Mouse (Mus musculus) kidney, embryonic 15.5 days (tissue): Measurements from ENCODE around the gene Casp7. TPM values are rescaled to one million over a fixed set of nuclear protein-coding genes. Genes with fewer than 3 reads are reported as not detected.

Experiments used
- ATAC-seq: fragments of 200-750 bp; cut with Nextera tagmentation; replicated peaks from 2 replicates; pipeline ENCODE4 v1.8.0; 2017; ENCODE audit warnings: moderate TSS enrichment; ENCODE audit not compliant: low FRiP score
- H3K27ac ChIP-seq: fragments of 300-500 bp; sonication (generic); 2 replicates; pipeline ENCODE4 v1.5.1; 2015; ENCODE audit warnings: mild to moderate bottlenecking, inconsistent platforms
- H3K27me3 ChIP-seq: fragments of 300-500 bp; sonication (generic); 2 replicates; pipeline ENCODE4 v1.6.1; 2015; ENCODE audit warnings: inconsistent platforms
- H3K36me3 ChIP-seq: fragments of 300-500 bp; sonication (generic); 2 replicates; pipeline ENCODE4 v1.6.1; 2015; ENCODE audit warnings: inconsistent platforms
- H3K4me1 ChIP-seq: fragments of 300-500 bp; sonication (generic); 2 replicates; pipeline ENCODE4 v1.6.1; 2015; ENCODE audit warnings: inconsistent platforms
- H3K4me2 ChIP-seq: fragments of 300-500 bp; sonication (generic); 2 replicates; pipeline ENCODE4 v1.6.1; 2015; ENCODE audit warnings: moderate library complexity, mild to moderate bottlenecking, inconsistent platforms
- H3K4me3 ChIP-seq: fragments of 300-500 bp; sonication (generic); replicated peaks from 2 replicates; pipeline ENCODE4 v1.5.1; 2015; ENCODE audit warnings: mild to moderate bottlenecking, inconsistent platforms
- H3K9ac ChIP-seq: fragments of 300-500 bp; sonication (generic); 2 replicates; pipeline ENCODE4 v1.6.1; 2015; ENCODE audit warnings: mild to moderate bottlenecking, inconsistent platforms
- H3K9me3 ChIP-seq: fragments of 300-500 bp; sonication (generic); replicated peaks from 2 replicates; pipeline ENCODE4 v1.6.1; 2016; ENCODE audit warnings: inconsistent platforms
- WGBS: fragments of 180-500 bp; shearing (Covaris S2); methylation state at CpG from one replicate; pipeline ENCODE4 v1.1.7; 2015; ENCODE audit warnings: mixed read lengths; 5-methylcytosine and 5-hydroxymethylcytosine counted together
- polyA plus RNA-seq: library from polyadenylated mRNA; unstranded; fragments of >200 nt; fragmentation: Nextera tagmentation; extraction: Ambion mirVana; gene quantifications from 2 replicates; pipeline ENCODE4 v1.2.1, GENCODE M21; 2015

Casp7 gene
- polyA plus RNA-seq, 1 experiment from 2014 or later = 26.1 TPM

- Histone ChIP-seq H3K4me1 (peaks cover 22% of the 10 kb centered on the region), H3K4me3 (no peak overlapping the region), H3K36me3 (no peaks in the 10 kb centered on the region), H3K4me2 (no peak overlapping the region), H3K9ac (no peak overlapping the region), H3K9me3 (no peaks in the 10 kb centered on the region), H3K27ac (no peak overlapping the region), H3K27me3 (no peaks in the 10 kb centered on the region)
- WGBS = 80% methylated on average over 10 of the region's 10 CpGs
- no peak for ATAC-seq
These were observed 62.5 kb downstream of the Casp7 start for GRCm38 (mm10) chr19:56459154-56460050.

- no peak overlapping the region for H3K27ac ChIP-seq
- ATAC-seq = no peak
- no peaks in the 10 kb centered on the region for H3K9me3 ChIP-seq
- no peak overlapping the region for H3K4me3 ChIP-seq
- H3K36me3 ChIP-seq = no peaks in the 10 kb centered on the region
- no peak overlapping the region for H3K4me2 ChIP-seq
- peaks cover 21% of the 10 kb centered on the region for H3K4me1 ChIP-seq
- no peaks in the 10 kb centered on the region for H3K27me3 ChIP-seq
- 81% methylated on average over 2 of the region's 2 CpGs for WGBS
- no peak overlapping the region for H3K9ac ChIP-seq
These were observed 63.3 kb downstream of the Casp7 start for GRCm38 (mm10) chr19:56460241-56460640.

- no peaks in the 10 kb centered on the region for H3K36me3 ChIP-seq
- no peak within 1 kb of the TSS for H3K27ac ChIP-seq
- WGBS = 71% methylated on average over 10 of the region's 10 CpGs
- H3K4me1 ChIP-seq = peaks cover 15% of the 10 kb centered on the region
- H3K4me3 ChIP-seq = no peak within 1 kb of the TSS
- H3K9ac ChIP-seq = no peak within 1 kb of the TSS
- no peaks in the 10 kb centered on the region for H3K9me3 ChIP-seq
- H3K4me2 ChIP-seq = no peak within 1 kb of the TSS
- no peaks in the 10 kb centered on the region for H3K27me3 ChIP-seq
- ATAC-seq = no peak
These were observed 64.7 kb downstream of the Casp7 start, which contains the start of gene Plekhs1 for GRCm38 (mm10) chr19:56461522-56462101. Gene Plekhs1 (plus strand): TSS chr19:56461640.

- H3K27me3 ChIP-seq = no peaks in the 10 kb centered on the region
- ATAC-seq = no peak
- 68% methylated on average over 4 of the region's 4 CpGs for WGBS
- no peak overlapping the region for H3K9ac ChIP-seq
- H3K9me3 ChIP-seq = no peaks in the 10 kb centered on the region
- H3K27ac ChIP-seq = no peak overlapping the region
- H3K4me2 ChIP-seq = no peak overlapping the region
- H3K4me1 ChIP-seq = peaks cover 11% of the 10 kb centered on the region
- H3K36me3 ChIP-seq = no peaks in the 10 kb centered on the region
- H3K4me3 ChIP-seq = no peak overlapping the region
These were observed 65.9 kb downstream of the Casp7 start for GRCm38 (mm10) chr19:56462786-56463185.

- Histone ChIP-seq H3K4me2 (no peak overlapping the region), H3K36me3 (no peaks in the 10 kb centered on the region), H3K4me1 (peaks cover 13% of the 10 kb centered on the region), H3K27ac (no peak overlapping the region), H3K27me3 (no peaks in the 10 kb centered on the region), H3K9ac (no peak overlapping the region), H3K4me3 (no peak overlapping the region), H3K9me3 (no peaks in the 10 kb centered on the region)
- no peak for ATAC-seq
- WGBS = 85% methylated on average over 8 of the region's 8 CpGs
These were observed 69.6 kb downstream of the Casp7 start for GRCm38 (mm10) chr19:56466486-56466885.

- H3K36me3 ChIP-seq = no peaks in the 10 kb centered on the region
- H3K27ac ChIP-seq = no peak overlapping the region
- H3K4me1 ChIP-seq = peaks cover 12% of the 10 kb centered on the region
- 0 out of 2 replicates have a peak, but pooled peaks cover 6% of the 10 kb centered on the region for H3K27me3 ChIP-seq
- no peak overlapping the region for H3K4me2 ChIP-seq
- 81% methylated on average over 14 of the region's 14 CpGs for WGBS
- H3K4me3 ChIP-seq = no peak overlapping the region
- H3K9ac ChIP-seq = no peak overlapping the region
- H3K9me3 ChIP-seq = no peaks in the 10 kb centered on the region
- ATAC-seq = no peak
These were observed 73.5 kb downstream of the Casp7 start for GRCm38 (mm10) chr19:56470286-56471020.

- 88% methylated on average over 10 of the region's 10 CpGs for WGBS
- Histone ChIP-seq H3K9ac (no peak overlapping the region), H3K27me3 (0 out of 2 replicates have a peak, but pooled peaks cover 6% of the 10 kb centered on the region), H3K4me3 (no peak overlapping the region), H3K4me1 (peaks cover 12% of the 10 kb centered on the region), H3K4me2 (no peak overlapping the region), H3K27ac (no peak overlapping the region), H3K9me3 (no peaks in the 10 kb centered on the region), H3K36me3 (no peaks in the 10 kb centered on the region)
- no peak for ATAC-seq
These were observed 75.0 kb downstream of the Casp7 start for GRCm38 (mm10) chr19:56471934-56472333.

- 0 out of 2 replicates have a peak overlapping the region, but pooled peaks have one; percentile 4 for H3K4me3 ChIP-seq
These were observed 78.1 kb downstream of the Casp7 start for GRCm38 (mm10) chr19:56474869-56475550.

GRCm38 (mm10) chr19:56476546-56476945 is 79.6 kb downstream of the Casp7 start:
- ATAC-seq = no peak
- 40% methylated on average over 2 of the region's 2 CpGs for WGBS
- Histone ChIP-seq H3K9me3 (no peaks in the 10 kb centered on the region), H3K4me2 (no peak overlapping the region), H3K4me3 (no peak overlapping the region), H3K4me1 (peaks cover 5% of the 10 kb centered on the region; the same call in 1 of the 2 replicates), H3K9ac (no peak overlapping the region), H3K36me3 (no peaks in the 10 kb centered on the region), H3K27ac (no peak overlapping the region), H3K27me3 (0 out of 2 replicates have a peak, but pooled peaks cover 6% of the 10 kb centered on the region)

More at GRCm38 (mm10) chr19:56474869-56475550, 78.1 kb downstream of the Casp7 start:
- no peaks in the 10 kb centered on the region for H3K36me3 ChIP-seq
- H3K27ac ChIP-seq = no peak overlapping the region
- H3K9me3 ChIP-seq = no peaks in the 10 kb centered on the region
- ATAC-seq = 0 out of 2 replicates have a peak, but pooled peaks have one; percentile 18
- H3K27me3 ChIP-seq = 0 out of 2 replicates have a peak, but pooled peaks cover 6% of the 10 kb centered on the region
- WGBS = 57% methylated on average over 19 of the region's 19 CpGs
- H3K4me1 ChIP-seq = peaks cover 5% of the 10 kb centered on the region; the same call in 1 of the 2 replicates
- H3K9ac ChIP-seq = no peak overlapping the region
- peak overlapping the region; percentile 34 for H3K4me2 ChIP-seq

- ATAC-seq = no peak
- Histone ChIP-seq H3K4me2 (no peak overlapping the region), H3K27me3 (0 out of 2 replicates have a peak, but pooled peaks cover 6% of the 10 kb centered on the region), H3K36me3 (no peaks in the 10 kb centered on the region), H3K4me3 (no peak overlapping the region), H3K4me1 (peaks cover 5% of the 10 kb centered on the region; the same call in 1 of the 2 replicates), H3K9ac (no peak overlapping the region), H3K9me3 (no peaks in the 10 kb centered on the region), H3K27ac (no peak overlapping the region)
- 85% methylated on average over 5 of the region's 5 CpGs for WGBS
These were observed 80.3 kb downstream of the Casp7 start for GRCm38 (mm10) chr19:56477253-56477652.

- WGBS = 55% methylated on average over 3 of the region's 3 CpGs
- Histone ChIP-seq H3K4me2 (no peak overlapping the region), H3K9me3 (no peaks in the 10 kb centered on the region), H3K4me3 (no peak overlapping the region), H3K9ac (no peak overlapping the region), H3K4me1 (peaks cover 5% of the 10 kb centered on the region; the same call in 1 of the 2 replicates), H3K27ac (no peak overlapping the region), H3K27me3 (0 out of 2 replicates have a peak, but pooled peaks cover 4% of the 10 kb centered on the region), H3K36me3 (no peaks in the 10 kb centered on the region)
- ATAC-seq = no peak
These were observed 80.9 kb downstream of the Casp7 start for GRCm38 (mm10) chr19:56477832-56478231.
